Mouse (Mus musculus) heart, adult 2 months (tissue): ENCODE measurements around the gene Gp1ba. TPM values are rescaled to one million over a fixed set of nuclear protein-coding genes. Genes with fewer than 3 reads are reported as not detected.

Experiments
- DNase-seq, 2 experiments: peaks; one replicate each; pipeline ENCODE4 v3.0.0; 2021
- H3K27ac ChIP-seq: fragments of 200-600 bp; 2 replicates; pipeline ENCODE4 v1.8.1; 2022
- H3K27me3 ChIP-seq: fragments of 200-500 bp; 2 replicates; pipeline ENCODE4 v1.6.1; 2012; ENCODE audit warnings: mild to moderate bottlenecking, low read length, inconsistent platforms, mixed read lengths; ENCODE audit not compliant: control insufficient read depth, insufficient read depth
- H3K36me3 ChIP-seq: fragments of 200-500 bp; 2 replicates; pipeline ENCODE4 v1.6.1; 2012; ENCODE audit warnings: low read length, inconsistent platforms; ENCODE audit not compliant: control insufficient read depth, insufficient read depth
- H3K4me1 ChIP-seq: fragments of 200-500 bp; 2 replicates; pipeline ENCODE4 v1.6.1; 2011; ENCODE audit warnings: low read length; ENCODE audit not compliant: control insufficient read depth, insufficient read depth
- H3K4me3 ChIP-seq: fragments of 200-600 bp; 2 replicates; pipeline ENCODE4 v1.8.1; 2022
- H3K79me2 ChIP-seq: fragments of 200-500 bp; replicated peaks from 2 replicates; pipeline ENCODE4 v1.6.1; 2012; ENCODE audit warnings: mild to moderate bottlenecking, inconsistent platforms, low read length, moderate library complexity, mixed read lengths; ENCODE audit not compliant: control insufficient read depth, insufficient read depth
- H3K9ac ChIP-seq: fragments of 200-500 bp; 2 replicates; pipeline ENCODE4 v1.6.1; 2012; ENCODE audit warnings: low read depth, mild to moderate bottlenecking, control low read depth, inconsistent platforms, low read length, mixed read lengths
- CTCF ChIP-seq: fragments of 200-600 bp; IDR thresholded peaks from 2 replicates; pipeline ENCODE4 v1.8.1; 2022; ENCODE audit warnings: antibody characterized with exemption, mild to moderate bottlenecking, moderate library complexity
- EP300 ChIP-seq: fragments of 200-500 bp; IDR thresholded peaks from 2 replicates; pipeline ENCODE4 v1.6.1; 2011; ENCODE audit warnings: low read depth, low read length, control low read depth; ENCODE audit not compliant: insufficient read depth
- POLR2A ChIP-seq: fragments of 200-500 bp; IDR thresholded peaks from 2 replicates; pipeline ENCODE4 v1.6.1; 2011; ENCODE audit warnings: mild to moderate bottlenecking, low read depth, low read length, control low read depth; ENCODE audit not compliant: insufficient read depth
- WGBS: fragments of 180-500 bp; shearing (Covaris S2); methylation state at CpG from one replicate; pipeline ENCODE4 v1.1.7; 2018; 5-methylcytosine and 5-hydroxymethylcytosine counted together
- intact Hi-C: fragments of 180-260 bp; cut with DNase I; formaldehyde crosslinking; loops from one replicate; pipeline ENCODE4 v1.15.1; 2025
- polyA plus RNA-seq: library from polyadenylated mRNA; depleted of rRNA; stranded (reverse); fragments of >200 nt; gene quantifications from 2 replicates; pipeline ENCODE4 v1.2.3, GENCODE M21; 2012
- total RNA-seq, 2 experiments: library from RNA; stranded (reverse); gene quantifications; 2 replicates each; pipeline ENCODE4 v1.2.3; 2021

Gp1ba gene
- total and polyA plus RNA-seq, 3 experiments, result 0.34 to 0.98 (median 0.59) TPM

DNA sequence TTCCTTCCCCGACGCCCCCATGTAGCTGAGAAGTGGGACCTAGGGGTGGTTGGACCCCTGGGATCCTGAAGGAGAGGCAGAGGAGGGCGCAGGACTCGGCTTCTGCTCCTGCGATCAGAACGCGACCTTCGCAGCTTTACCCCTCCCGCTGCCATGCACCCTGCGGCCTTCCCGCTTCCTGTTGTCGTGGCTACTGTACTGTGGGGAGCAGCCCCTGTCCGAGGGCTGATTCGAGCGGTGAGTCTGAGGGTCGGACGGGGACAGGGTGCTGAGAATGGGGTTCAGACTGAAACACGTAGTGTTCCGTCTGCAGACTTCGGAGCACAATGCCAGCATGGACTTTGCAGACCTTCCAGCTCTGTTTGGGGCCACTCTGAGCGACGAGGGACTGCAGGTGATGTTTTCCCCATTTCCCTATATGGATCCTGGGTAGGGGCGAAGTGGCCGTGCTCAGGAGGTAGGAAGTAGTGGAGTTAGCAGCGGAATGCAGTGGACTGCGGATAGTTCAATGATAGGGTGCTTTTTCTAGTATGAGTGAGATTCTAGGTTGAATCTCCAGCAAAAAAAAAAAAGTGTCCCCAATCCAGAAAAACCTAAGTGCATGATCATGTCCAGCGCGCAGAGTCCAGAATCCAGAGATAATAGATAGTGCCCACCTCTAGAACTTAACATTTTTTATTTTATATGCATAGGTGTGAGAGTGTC, 8.9 kb downstream of the Gp1ba start:
- no peak for TF ChIP-seq POLR2A
- TF ChIP-seq CTCF, result no peak
- DNase-seq, result peak; percentile 64 to 66
- intact Hi-C loops, result loop anchor here (2.0 to 5.0 kb wide), 3 partner anchors 21 to 53 kb away; partner anchors contain the start of genes Camta2, Inca1, Kif1c and Spag7
- H3K27me3 ChIP-seq, result no peaks in the 10 kb centered on the region
- H3K4me3 ChIP-seq, result peak overlapping the region; percentile 83
- H3K4me1 ChIP-seq, result peaks cover 15% of the 10 kb centered on the region
- H3K36me3 ChIP-seq, result peaks cover 31% of the 10 kb centered on the region
- peaks cover 4% of the 10 kb centered on the region for H3K79me2 ChIP-seq
- peak overlapping the region; percentile 81 for H3K9ac ChIP-seq
- H3K27ac ChIP-seq, result peak overlapping the region; percentile 95
- WGBS, result 2% methylated on average over 28 of the region's 28 CpGs

- Histone ChIP-seq H3K27ac (no peak overlapping the region), H3K79me2 (peaks cover 4% of the 10 kb centered on the region), H3K4me3 (peak overlapping the region; percentile 83; the same call in 1 of the 2 replicates), H3K36me3 (peaks cover 33% of the 10 kb centered on the region), H3K9ac (no peak overlapping the region), H3K27me3 (no peaks in the 10 kb centered on the region), H3K4me1 (peaks cover 15% of the 10 kb centered on the region)
- no peak for DNase-seq
- intact Hi-C loops, result loop anchor here (5.0 kb wide), 1 partner anchor 39 kb away; the partner anchor contains the start of gene Camta2
- 44% methylated on average over 4 of the region's 4 CpGs for whole genome bisulfite sequencing
- TF ChIP-seq POLR2A, result 0 out of 2 replicates have a peak, but pooled peaks have one; percentile 3
- no peak for TF ChIP-seq CTCF
- TF ChIP-seq EP300, result no peak
Observed at GRCm38 (mm10) chr11:70648512-70648911, 9.6 kb downstream of the Gp1ba start.

DNA sequence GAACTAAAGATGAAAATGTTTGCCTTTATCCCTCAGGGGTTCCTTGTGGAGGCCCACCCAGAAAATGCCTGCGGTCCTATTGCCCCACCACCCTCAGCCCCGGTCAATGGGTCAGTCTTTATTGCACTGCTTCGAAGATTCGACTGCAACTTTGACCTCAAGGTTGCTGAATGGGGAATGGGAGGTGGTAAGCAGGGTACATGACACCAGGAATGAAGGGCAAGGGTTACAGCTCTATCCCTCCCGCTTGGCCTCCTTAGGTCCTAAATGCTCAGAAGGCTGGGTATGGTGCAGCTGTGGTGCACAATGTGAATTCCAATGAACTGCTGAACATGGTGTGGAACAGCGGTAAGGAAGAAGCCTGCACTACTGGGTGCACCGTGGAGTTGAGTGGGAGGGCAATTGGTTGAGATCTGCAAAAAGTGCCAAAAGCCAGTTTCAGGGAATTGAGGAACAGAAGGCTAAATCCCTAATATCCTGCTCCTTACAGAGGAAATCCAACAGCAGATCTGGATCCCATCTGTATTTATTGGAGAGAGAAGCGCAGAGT, 10.3 kb downstream of the Gp1ba start:
- H3K4me1 ChIP-seq, result peaks cover 15% of the 10 kb centered on the region
- H3K79me2 ChIP-seq, result peaks cover 7% of the 10 kb centered on the region
- intact Hi-C loops, result loop anchor here (5.0 kb wide), 1 partner anchor 38 kb away; the partner anchor contains the start of gene Camta2
- peak in 1 of 2 experiments; percentile 20 for DNase-seq
- H3K9ac ChIP-seq, result no peak overlapping the region
- no peaks in the 10 kb centered on the region for H3K27me3 ChIP-seq
- no peak overlapping the region for H3K4me3 ChIP-seq
- H3K36me3 ChIP-seq, result peaks cover 32% of the 10 kb centered on the region
- 71% methylated on average over 8 of the region's 8 CpGs for WGBS
- TF ChIP-seq CTCF (no peak), EP300 (no peak), POLR2A (no peak)
- no peak overlapping the region for H3K27ac ChIP-seq

DNA sequence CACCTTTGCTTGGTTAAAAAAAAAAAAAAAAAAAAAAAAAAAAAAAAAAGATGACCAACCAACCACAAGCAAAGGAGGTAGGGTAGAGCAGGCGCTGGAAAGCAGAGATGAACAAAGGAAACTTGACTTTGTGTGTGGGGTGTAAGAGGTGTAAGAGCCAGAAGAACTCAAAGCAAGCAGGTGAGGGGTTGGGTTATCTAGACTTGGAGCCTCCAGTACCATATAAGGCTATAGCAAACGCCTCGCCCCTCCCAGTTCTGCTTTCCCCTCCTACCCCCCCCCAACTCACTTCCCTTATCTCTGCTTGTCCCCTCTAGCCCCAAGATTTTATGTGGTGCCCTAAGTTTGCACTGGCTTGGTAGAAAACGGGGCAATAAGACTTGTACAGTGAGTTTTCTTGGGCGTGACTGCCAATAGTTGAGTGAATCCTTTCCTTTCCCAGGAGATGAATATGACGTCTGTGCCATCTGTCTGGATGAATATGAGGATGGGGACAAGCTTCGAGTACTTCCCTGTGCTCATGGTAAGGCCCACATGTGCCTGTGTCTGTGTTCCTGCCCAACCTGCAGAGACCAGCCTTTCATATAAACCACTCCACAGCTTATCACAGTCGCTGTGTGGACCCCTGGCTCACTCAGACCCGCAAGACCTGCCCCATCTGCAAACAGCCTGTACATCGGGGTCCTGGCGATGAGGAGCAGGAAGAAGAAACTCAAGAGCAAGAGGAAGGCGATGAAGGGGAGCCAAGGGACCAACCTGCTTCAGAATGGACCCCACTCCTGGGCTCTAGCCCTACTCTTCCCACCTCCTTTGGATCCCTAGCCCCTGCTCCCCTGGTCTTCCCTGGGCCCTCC, 11.6 kb downstream of the Gp1ba start:
- H3K36me3 ChIP-seq, result peaks cover 29% of the 10 kb centered on the region
- no peak overlapping the region for H3K9ac ChIP-seq
- TF ChIP-seq CTCF, result no peak
- 0 out of 2 replicates have a peak, but pooled peaks have one; percentile 13 for TF ChIP-seq POLR2A
- 54% methylated on average over 12 of the region's 12 CpGs for WGBS
- peaks cover 8% of the 10 kb centered on the region for H3K79me2 ChIP-seq
- intact Hi-C loops, result no loop called here
- H3K27ac ChIP-seq, result no peak overlapping the region
- peaks cover 13% of the 10 kb centered on the region for H3K4me1 ChIP-seq
- no peak overlapping the region for H3K4me3 ChIP-seq
- H3K27me3 ChIP-seq, result no peaks in the 10 kb centered on the region
- peak; percentile 15 to 28 for DNase-seq

DNA sequence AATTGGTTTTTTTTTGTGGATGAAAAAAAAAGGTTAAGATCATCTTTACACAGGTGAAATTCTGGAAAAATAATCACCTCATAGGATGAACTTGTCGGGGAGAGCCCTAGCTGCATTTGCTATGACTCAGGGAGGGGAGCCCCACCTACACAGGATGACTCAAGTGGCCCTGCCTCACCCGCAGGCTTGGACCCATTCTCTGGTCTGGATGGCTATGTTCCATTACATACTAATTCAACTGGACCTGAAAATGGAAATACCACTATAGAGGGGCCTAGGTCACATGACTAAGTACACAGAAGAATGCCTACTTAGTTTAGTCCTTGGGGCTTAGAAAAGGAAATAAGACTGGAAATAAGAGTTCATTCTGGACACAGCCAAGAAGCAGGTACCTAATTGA, 12.5 kb downstream of the Gp1ba start:
- H3K79me2 ChIP-seq, result peaks cover 8% of the 10 kb centered on the region
- no peak overlapping the region for H3K9ac ChIP-seq
- WGBS, result 21% methylated on average over 2 of the region's 2 CpGs
- H3K27ac ChIP-seq, result no peak overlapping the region
- no peak for TF ChIP-seq CTCF
- 0 out of 2 replicates have a peak, but pooled peaks have one; percentile 6 for TF ChIP-seq EP300
- TF ChIP-seq POLR2A, result no peak
- DNase-seq, result peak; percentile 18 to 23
- no peaks in the 10 kb centered on the region for H3K27me3 ChIP-seq
- intact Hi-C loops, result no loop called here
- H3K36me3 ChIP-seq, result peaks cover 29% of the 10 kb centered on the region
- peaks cover 6% of the 10 kb centered on the region for H3K4me1 ChIP-seq
- H3K4me3 ChIP-seq, result no peak overlapping the region
